Mouse (Mus musculus): ENCODE measurements around the gene Prpsap2. TPM values are rescaled to one million over a fixed set of nuclear protein-coding genes. Genes with fewer than 3 reads are reported as not detected.

The Prpsap2 gene
- total RNA-seq, 1 experiment from 2014 or later: 43.0 TPM

DNA sequence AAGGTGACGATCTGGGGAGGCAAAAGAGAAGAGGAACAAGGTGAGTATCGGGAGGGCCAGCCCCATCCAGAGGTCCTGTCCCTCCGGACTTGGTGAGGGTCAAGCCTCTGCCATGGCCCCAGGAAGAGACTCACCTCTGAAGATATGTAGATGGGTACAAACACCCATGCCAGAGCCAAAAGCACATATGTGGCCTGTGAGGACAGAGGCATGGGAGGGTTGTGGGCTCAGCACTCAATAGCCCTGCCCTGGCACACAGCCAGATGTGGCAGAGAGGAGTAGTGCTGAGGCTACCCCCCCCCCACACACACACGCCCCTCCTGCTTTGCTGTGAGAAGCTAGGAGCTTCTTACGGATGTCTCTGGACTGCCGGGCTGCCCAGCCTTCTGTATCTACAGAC lies 46.8 kb downstream of the Prpsap2 start:
- no peak for DNase-seq

DNA sequence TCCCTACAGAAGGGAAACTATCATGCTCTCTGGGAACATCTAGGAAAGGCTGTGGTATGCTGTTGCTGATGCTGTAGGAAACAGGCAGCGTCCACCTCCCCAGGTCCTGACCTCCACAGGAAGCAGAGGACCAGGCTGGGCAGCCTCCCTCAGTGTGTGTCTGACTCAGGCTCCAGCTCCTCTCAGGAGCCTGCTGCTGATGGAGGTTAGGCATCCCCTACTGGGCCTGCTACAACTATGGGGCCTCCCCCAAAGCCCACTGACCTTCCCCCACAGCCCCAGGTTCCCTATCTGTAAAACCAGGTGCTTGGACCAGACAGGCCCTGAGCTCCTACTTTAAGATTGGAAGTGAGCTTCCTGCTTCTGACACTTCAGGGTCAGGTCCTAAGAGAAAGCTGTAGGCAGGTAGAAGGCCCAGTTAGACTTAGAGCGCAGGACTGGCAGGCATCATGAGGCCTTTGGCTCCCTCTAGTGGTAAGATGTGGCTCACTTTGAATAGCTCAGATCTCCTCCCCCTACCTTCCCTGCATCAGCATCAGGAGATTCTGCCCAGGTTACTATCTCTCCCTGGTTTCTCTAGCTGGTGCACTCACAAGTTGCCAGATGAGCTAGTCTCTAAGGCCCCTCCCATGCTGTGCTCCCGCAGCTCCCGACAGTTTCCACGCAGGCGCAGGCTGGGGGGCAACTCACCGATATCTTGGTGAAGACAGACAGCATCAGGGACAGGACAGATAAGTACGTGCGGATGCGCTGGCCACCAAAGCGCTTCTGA lies 47.4 kb downstream of the Prpsap2 start:
- peak; percentile 45 for DNase-seq

DNA sequence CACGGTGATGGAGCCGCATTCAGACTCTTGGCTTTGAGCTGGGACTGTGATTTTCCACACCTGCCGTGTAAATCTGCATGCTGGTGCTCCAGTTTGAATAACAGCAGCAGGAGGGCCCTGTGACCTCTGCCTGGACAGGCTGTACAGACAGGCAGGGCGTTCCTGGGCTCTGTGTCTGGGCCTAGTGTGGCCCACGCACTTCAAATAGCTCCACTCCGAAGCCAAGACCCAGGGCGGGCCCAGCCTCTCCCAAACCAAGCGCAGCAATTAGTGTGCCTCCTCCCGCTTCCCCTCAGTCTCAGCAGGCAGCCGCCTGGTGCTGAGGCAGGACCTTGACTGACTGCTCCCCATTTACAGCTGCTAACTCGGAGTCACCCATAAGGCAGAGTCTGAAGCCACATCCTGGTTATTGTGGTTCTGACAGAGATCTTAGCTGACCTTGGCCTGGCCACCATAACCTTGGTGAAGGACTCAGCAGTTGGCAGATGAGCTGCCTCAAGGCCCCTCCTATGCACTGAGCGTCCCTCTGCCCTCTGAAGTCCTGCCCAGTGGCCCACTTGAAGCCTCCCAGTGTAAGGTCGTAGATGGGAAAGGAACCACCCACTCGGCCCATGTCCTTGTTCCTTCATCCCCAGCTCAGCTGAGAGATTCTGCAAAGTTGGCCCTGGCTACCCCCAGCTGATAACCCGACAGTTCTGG lies 48.6 kb downstream of the Prpsap2 start:
- DNase-seq: peak; percentile 49

DNA sequence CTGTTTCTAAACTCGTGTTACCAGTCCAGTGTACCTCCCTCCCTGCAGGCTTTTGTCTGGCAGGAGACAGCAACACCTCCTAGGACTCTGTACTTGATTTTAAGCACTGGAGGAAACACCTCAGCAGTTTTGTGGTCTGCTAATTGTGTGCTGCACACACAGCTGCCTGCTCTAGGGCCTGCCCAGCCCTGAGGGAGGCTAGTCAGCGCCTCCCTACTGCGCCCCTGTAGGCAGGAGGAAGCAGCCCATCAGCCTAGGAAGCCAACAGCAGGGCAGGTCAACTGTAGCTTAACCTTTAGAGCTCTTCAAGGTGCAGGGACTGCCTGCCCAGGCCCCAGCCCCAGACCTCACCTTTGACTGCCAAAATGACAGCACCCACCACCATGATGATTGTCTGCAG lies 53.0 kb downstream of the Prpsap2 start:
- DNase-seq: no peak

DNA sequence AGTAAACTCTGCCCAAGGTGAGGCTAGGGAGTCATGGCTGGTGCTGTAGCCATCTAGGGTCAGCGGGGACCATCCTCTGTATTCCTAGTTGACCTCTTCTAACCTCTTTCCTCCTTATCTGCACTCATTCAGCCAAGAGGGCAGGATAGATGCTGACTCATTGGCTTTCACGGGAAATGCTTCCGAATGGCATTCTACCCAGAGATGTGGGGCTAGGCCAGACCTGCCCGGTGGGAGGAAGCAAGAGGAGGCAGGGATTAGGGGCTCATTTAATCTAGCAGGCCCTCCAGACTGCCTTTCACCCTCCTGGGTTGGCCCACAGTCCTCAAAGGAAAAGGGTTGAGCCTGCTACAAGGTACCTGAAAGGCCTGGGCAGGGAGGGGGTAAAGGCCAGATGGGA lies 55.7 kb downstream of the Prpsap2 start:
- no peak for DNase-seq

DNA sequence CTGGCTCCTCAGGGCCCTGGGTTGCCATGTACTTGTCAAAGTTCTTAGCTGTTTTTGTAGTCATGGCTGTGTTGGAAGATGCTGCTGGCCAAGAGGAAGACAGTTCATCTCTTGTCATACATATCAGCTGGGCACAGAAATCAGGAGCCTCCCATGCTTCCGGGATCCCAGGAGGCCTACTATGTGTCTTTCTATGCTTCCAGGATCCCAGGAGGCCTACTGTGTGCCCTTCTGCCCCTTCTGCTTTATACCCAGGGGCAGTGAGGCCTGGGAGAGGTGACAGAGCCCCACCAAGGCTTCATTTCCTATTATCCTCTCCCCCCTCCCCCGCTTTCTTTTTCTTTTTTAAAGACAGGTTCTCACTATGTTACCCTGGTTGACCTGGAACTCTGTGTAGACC lies 56.3 kb downstream of the Prpsap2 start:
- no peak for DNase-seq

GRCm38 (mm10) chr11:61702494-61702893 lies 59.4 kb downstream of the Prpsap2 start:
- DNase-seq: no peak

DNA sequence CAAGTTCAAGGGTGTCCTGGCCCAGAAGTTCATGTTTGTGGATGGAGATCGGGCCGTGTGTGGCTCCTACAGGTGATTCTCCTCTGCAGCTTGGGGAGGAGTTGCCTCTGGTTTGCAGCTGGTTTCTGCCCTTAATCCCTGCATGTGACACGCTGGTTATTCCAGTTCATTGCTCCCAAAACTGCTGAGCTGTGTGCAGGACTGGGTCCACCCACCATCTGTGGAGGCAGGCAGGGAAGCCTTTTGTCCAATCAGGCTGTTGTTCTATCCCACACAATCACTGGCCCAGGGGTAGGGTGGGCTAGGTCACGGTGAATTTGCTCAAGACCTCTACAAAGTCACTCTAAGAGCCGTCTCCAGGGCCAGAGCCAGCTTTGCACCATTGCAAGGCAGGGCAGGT lies 60.2 kb downstream of the Prpsap2 start:
- DNase-seq: no peak

- DNase-seq: no peak
These were observed 62.0 kb downstream of the Prpsap2 start for GRCm38 (mm10) chr11:61699933-61700332.

GRCm38 (mm10) chr11:61699460-61699859 lies 62.4 kb downstream of the Prpsap2 start:
- no peak for DNase-seq

GRCm38 (mm10) chr11:61698852-61699251 lies 63.0 kb downstream of the Prpsap2 start:
- DNase-seq: no peak

GRCm38 (mm10) chr11:61692996-61693395 lies 68.9 kb downstream of the Prpsap2 start:
- no peak for DNase-seq

DNA sequence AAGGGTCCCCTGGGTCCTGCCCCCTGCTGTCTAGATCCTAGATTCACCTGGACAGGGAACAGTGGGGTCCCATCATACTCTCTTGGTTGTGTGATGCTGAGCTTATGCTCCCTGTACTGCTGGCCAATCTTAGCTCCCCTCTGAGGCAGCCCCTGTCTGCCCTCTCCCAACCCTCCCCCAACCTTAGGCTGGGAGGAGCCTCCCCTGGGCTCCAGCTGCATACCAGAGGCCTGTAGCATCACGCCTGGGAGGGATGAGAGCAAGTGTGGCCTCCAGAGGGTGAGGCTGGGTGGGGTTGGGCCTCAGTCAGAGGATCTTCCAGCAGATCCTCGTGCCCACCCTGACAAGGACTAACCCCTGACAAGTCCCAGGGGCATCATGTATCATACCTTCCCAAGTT lies 74.3 kb downstream of the Prpsap2 start:
- no peak for DNase-seq

DNA sequence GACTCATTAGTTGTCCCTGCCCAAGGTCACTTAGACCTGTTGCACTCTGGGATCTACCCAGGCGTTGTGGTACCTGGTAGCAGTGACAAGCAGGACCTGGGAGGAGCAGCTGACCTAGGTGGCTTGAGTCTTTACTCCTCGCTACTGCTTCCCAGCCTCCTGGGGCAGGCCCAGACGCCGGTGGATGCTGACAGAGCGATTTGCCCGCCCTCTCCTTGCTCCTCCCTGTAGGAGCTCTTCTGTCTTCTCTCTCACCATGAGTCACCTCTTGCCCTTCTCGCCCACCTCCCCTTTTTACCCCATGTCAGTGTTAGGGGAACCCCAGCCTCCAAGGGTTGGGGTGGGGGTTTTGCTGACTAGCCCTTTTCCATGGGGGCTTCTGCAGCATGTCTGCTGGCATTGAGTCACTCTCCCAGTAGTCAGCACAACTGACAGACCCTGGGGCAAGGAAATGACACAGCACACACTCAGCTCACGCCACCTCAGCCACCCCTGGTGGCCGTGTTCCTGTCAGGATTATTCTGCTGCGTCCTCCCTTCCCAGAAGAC lies 74.9 kb downstream of the Prpsap2 start:
- no peak for DNase-seq

GRCm38 (mm10) chr11:61686141-61686540 lies 75.7 kb downstream of the Prpsap2 start:
- no peak for DNase-seq

- no peak for DNase-seq
These were observed 76.7 kb downstream of the Prpsap2 start for GRCm38 (mm10) chr11:61685119-61685725.

DNA sequence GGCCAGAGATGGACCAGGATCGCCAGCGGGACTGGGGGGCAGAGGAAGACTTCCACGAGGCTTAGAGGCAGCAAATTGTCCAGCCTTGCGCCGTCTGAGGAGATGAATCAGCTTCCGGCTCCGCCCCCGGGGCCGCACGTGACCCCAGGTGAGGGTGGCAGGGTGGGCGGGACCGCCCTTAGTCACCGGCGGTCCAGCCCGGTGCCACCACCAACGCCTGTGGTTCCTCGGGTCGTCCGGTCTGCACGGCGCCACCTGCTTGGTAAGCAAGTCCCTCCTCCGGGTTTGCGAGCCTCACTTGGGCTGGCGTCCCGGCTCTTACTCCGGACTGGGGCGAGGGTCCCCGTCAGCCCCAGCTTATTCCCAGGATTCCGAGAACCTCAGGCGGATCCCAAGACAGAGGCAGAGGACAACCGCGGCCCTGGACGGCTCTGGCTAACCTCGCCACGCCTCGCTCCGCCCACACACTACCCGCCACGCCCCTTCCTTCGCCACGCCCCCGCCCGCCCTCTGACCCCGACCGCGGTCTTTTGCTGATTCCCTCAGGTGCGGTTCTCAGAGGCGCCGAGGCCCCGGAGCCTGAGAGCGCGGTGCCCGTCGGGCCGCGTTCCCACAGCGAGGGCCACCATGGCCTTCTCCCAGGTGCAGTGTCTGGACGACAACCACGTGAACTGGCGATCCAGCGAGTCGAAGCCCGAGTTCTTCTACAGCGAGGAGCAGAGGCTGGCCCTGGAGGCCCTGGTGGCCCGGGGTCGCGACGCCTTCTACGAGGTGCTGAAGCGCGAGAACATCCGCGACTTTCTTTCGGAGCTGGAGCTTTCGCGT lies 77.8 kb downstream of the Prpsap2 start, which contains the start of gene Fam83g:
Gene Fam83g (plus strand): TSS at position 185 of the 825 bp plus-strand sequence.
- peak; percentile 73 for DNase-seq

Other genes starting within 250 kb of the Prpsap2 start
- 26.0 and 30.5 TPM in 2 replicates for gene Epn2, start 182.4 kb downstream of the Prpsap2 start, total RNA-seq (2021)
- 9.4 and 10.9 TPM in 2 replicates for gene Grap, start 108.8 kb downstream of the Prpsap2 start, total RNA-seq (2021)
- gene Fam83g, start 78.0 kb downstream of the Prpsap2 start, total RNA-seq (2021): 1.6 and 2.7 TPM in 2 replicates
- gene Slc5a10, start 41.3 kb downstream of the Prpsap2 start, total RNA-seq (2021): not detected in 2 replicates
- 40.3 and 43.7 TPM in 2 replicates for gene Ulk2, start 93.0 kb upstream of the Prpsap2 start, total RNA-seq (2021)
- 28.2 and 33.5 TPM in 2 replicates for gene Akap10, start 168.2 kb upstream of the Prpsap2 start, total RNA-seq (2021)
- 8.9 and 9.7 TPM in 2 replicates for gene Specc1, start 194.7 kb upstream of the Prpsap2 start, total RNA-seq (2021)